8 mouse cellular contexts compared by ENCODE assay signal in genomic region chr6:99374448-99375271, GRCm38 (mm10).
A peak's percentile ranks its signal among the peaks of the same experiment; 100 is the strongest.
DNase-seq lines count a peak whose midpoint lies in the region; ATAC-seq lines count a peak whose summit lies in the region.
"Had no signal": no experiment of that assay in that cellular context is flagged by ENCODE, and none has a peak within 500 bp of the region (broad histone marks: within the 10 kb centered on the region; RNA-seq: fewer than 3 reads in every experiment).

No protein-coding gene starts in this region.

- H3K36me3 ChIP-seq in liver, embryonic 16.5 days (ENCODE audit: control insufficient read depth, insufficient read depth), result no peaks in the 10 kb centered on the region
- no peaks in the 10 kb centered on the region for H3K36me3 ChIP-seq in liver, embryonic 12.5 days

- H3K27ac ChIP-seq in liver, embryonic 16.5 days (ENCODE audit: low read length), result no peak overlapping the region
- H3K27ac ChIP-seq in liver, embryonic 12.5 days, result no peak overlapping the region

- ATAC-seq in liver, embryonic 16.5 days (ENCODE audit: low read depth), result peak; percentile 46; the same call in 1 of the 2 replicates
- no peak for ATAC-seq in liver, embryonic 12.5 days
- ATAC-seq in activated CD4-positive, CD25-positive, alpha-beta regulatory T cell, adult 4 months, result peak; percentile 54
- peak; percentile 31; the same call in 1 of the 2 replicates for ATAC-seq in megakaryocyte-erythroid progenitor cell, adult 5-6 weeks (replicated peaks; ENCODE audit: low FRiP score, low TSS enrichment, poor library complexity, severe bottlenecking)

- no peak overlapping the region for H3K4me2 ChIP-seq in liver, embryonic 16.5 days (ENCODE audit: low read depth, low read length)
- H3K4me2 ChIP-seq in liver, embryonic 12.5 days, result no peak overlapping the region

- no peaks in the 10 kb centered on the region for H3K9me3 ChIP-seq in liver, embryonic 16.5 days (replicated peaks; ENCODE audit: control insufficient read depth, low read length)
- H3K9me3 ChIP-seq in liver, embryonic 12.5 days (replicated peaks), result no peaks in the 10 kb centered on the region

- DNase-seq in heart, postnatal 4 days, result peak; percentile 40
- DNase-seq in cerebellum, postnatal 4 days (ENCODE audit: low spot score in 2 of 2), result no peak
- no peak for DNase-seq in cerebellum, adult 8-10 months
- DNase-seq: gastrocnemius, postnatal 14 days had no signal

- no peaks in the 10 kb centered on the region for H3K27me3 ChIP-seq in liver, embryonic 16.5 days (ENCODE audit: control insufficient read depth, insufficient read depth, low read depth, low read length)
- H3K27me3 ChIP-seq in liver, embryonic 12.5 days (replicated peaks), result no peaks in the 10 kb centered on the region

- no peak overlapping the region for H3K4me3 ChIP-seq in liver, embryonic 16.5 days (ENCODE audit: low read depth, low read length)
- H3K4me3 ChIP-seq in liver, embryonic 12.5 days, result no peak overlapping the region

- H3K9ac ChIP-seq in liver, embryonic 16.5 days (ENCODE audit: low read depth, low read length), result no peak overlapping the region
- H3K9ac ChIP-seq in liver, embryonic 12.5 days, result no peak overlapping the region

- H3K4me1 ChIP-seq in liver, embryonic 16.5 days (ENCODE audit: control insufficient read depth, low read depth, low read length), result peaks cover 3% of the 10 kb centered on the region; the same call in 1 of the 2 replicates
- H3K4me1 ChIP-seq in liver, embryonic 12.5 days, result peaks cover 14% of the 10 kb centered on the region

- WGBS in liver, embryonic 16.5 days (ENCODE audit: insufficient replicate concordance), result 39% methylated on average over 19 of the region's 19 CpGs
- WGBS in liver, embryonic 12.5 days (ENCODE audit: insufficient replicate concordance), result 72% methylated on average over 19 of the region's 19 CpGs
